Mouse (Mus musculus): ENCODE results near the gene Defb15. TPM values are rescaled to one million over a fixed set of nuclear protein-coding genes. Genes with fewer than 3 reads are reported as not detected.

The Defb15 gene
- total RNA-seq, 1 experiment from 2014 or later, result not detected

Other genes with a start within 250 kb of the Defb15 start
- gene AY761184, start 229.1 kb downstream of the Defb15 start, total RNA-seq (2017), result not detected in 3 replicates
- gene Defa24, start 198.2 kb downstream of the Defb15 start, total RNA-seq (2017), result not detected in 3 replicates
- gene Defb50, start 109.2 kb downstream of the Defb15 start, total RNA-seq (2017), result not detected in 3 replicates
- gene Defb2, start 92.8 kb downstream of the Defb15 start, total RNA-seq (2017), result not detected in 3 replicates
- not detected in 3 replicates for gene Defb10, start 73.8 kb downstream of the Defb15 start, total RNA-seq (2017)
- not detected in 3 replicates for gene Defb9, start 47.3 kb downstream of the Defb15 start, total RNA-seq (2017)
- gene Defb11, start 26.3 kb downstream of the Defb15 start, total RNA-seq (2017), result not detected in 3 replicates
- not detected in 3 replicates for gene Defb35, start 5.6 kb upstream of the Defb15 start, total RNA-seq (2017)
- gene Defb13, start 14.1 kb upstream of the Defb15 start, total RNA-seq (2017), result not detected in 3 replicates
- not detected in 3 replicates for gene Fam90a1a, start 26.0 kb upstream of the Defb15 start, total RNA-seq (2017)
- not detected in 3 replicates for gene Ccdc70, start 37.1 kb upstream of the Defb15 start, total RNA-seq (2017)
- not detected in 3 replicates for gene Atp7b, start 127.6 kb upstream of the Defb15 start, total RNA-seq (2017)
- 11.0 to 16.5 TPM (median 11.2 TPM) in 3 replicates for gene Alg11, start 128.0 kb upstream of the Defb15 start, total RNA-seq (2017)
- gene Nek5, start 192.3 kb upstream of the Defb15 start, total RNA-seq (2017), result not detected in 3 replicates
- gene Nek3, start 233.7 kb upstream of the Defb15 start, total RNA-seq (2017), result 1.2 to 4.3 TPM (median 3.9 TPM) in 3 replicates